Mouse (Mus musculus): ENCODE data around the gene Tac4. TPM values are rescaled to one million over a fixed set of nuclear protein-coding genes. Genes with fewer than 3 reads are reported as not detected.

The Tac4 gene
- 0.16 TPM in 1 of 2 replicates, not detected in the other for polyA plus RNA-seq (2015; fragmentation: Nextera tagmentation; extraction: Ambion mirVana)

DNA sequence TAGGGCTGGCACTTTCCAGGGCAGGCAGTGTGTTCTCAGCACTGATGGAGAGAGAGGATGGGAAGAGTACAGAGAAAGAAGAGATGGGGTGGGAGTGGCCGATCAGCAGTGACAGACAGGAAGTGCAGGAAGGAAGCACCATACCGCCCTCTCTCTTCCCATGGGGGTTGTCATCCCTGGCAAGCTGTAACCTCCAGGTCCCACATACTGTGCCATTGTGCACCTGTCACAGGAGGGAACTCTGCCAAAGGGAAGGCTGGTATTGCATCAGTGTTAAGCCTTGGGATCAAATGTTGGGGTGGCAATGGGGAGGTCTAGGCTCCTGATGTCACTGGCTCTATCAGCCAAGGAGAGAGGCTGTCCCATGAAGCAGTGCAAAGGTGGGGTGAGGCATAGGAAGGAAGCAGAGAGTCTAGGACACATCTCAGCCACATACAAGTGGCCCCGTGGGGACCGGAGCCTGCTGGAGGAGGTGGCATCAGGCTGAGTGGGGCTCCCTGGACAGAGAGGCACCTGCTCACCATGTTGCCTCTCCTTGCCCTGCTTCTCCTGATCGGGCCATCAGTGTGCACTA is at the start of gene Tac4:
Tac4 (plus strand) TSS at position 352 of the 574 bp plus-strand sequence.
- Histone ChIP-seq H3K4me2 (no peak within 1 kb of the TSS), H3K9ac (no peak within 1 kb of the TSS), H3K36me3 (no peaks in the 10 kb centered on the region), H3K9me3 (no peaks in the 10 kb centered on the region), H3K27ac (no peak within 1 kb of the TSS), H3K4me3 (no peak within 1 kb of the TSS), H3K27me3 (no peaks in the 10 kb centered on the region), H3K4me1 (peaks cover 21% of the 10 kb centered on the region)
- ATAC-seq (ENCODE audit: borderline replicate concordance, extremely low read depth, low FRiP score, low TSS enrichment), result no peak
- WGBS, result 56% methylated on average over 5 of the region's 5 CpGs

DNA sequence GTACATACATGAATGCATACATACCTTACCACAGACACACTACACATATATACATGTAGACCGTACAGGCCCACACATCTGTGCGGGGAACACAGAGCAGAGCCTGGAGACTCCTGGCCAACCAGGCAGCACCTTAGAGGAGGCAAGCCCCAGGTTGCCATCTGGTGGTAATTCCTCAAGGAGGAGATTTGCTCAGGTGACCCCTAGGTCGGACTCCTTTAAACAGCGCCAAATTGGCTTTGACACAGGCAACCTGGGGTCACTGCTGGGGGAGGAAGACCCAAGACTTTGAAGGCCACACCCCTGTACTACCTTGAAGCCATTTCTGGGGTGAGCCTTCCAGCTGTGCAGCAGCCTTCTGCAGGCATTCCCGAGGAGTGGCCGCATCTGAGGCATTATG is 47.7 kb upstream of the Tac4 start:
- Histone ChIP-seq H3K4me1 (peaks cover 34% of the 10 kb centered on the region), H3K4me2 (no peak overlapping the region), H3K9me3 (no peaks in the 10 kb centered on the region), H3K27ac (no peak overlapping the region), H3K36me3 (no peaks in the 10 kb centered on the region), H3K27me3 (peaks cover 1% of the 10 kb centered on the region; the same call in 1 of the 2 replicates), H3K4me3 (no peak overlapping the region), H3K9ac (no peak overlapping the region)
- WGBS, result 21% methylated on average over 6 of the region's 6 CpGs
- no peak for ATAC-seq (ENCODE audit: borderline replicate concordance, extremely low read depth, low FRiP score, low TSS enrichment)

DNA sequence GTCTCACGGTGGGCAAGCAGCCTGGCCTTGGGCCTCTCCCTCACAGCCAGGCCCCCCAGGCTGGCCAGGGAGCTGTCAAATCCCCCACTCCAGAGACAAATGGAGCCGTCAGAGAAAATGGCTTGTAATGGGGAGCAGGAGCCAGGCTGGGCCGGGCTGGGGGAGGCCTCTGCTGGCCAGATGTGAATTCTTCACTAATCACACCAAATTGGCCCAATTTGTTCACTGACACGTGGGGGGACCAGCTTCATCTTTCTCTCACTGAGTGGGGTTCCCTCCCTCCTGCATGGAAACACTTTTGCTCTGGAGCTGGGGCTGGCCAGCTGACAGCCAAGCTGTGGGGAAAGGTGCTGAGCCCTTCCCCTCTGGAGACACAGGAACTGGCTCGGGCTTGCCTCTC is 47.0 kb upstream of the Tac4 start:
- Histone ChIP-seq H3K9me3 (no peaks in the 10 kb centered on the region), H3K4me1 (peaks cover 34% of the 10 kb centered on the region), H3K9ac (no peak overlapping the region), H3K27me3 (peaks cover 3% of the 10 kb centered on the region; the same call in 1 of the 2 replicates), H3K4me2 (no peak overlapping the region), H3K36me3 (no peaks in the 10 kb centered on the region), H3K4me3 (no peak overlapping the region), H3K27ac (no peak overlapping the region)
- 12% methylated on average over 5 of the region's 5 CpGs for whole genome bisulfite sequencing
- ATAC-seq (ENCODE audit: borderline replicate concordance, extremely low read depth, low FRiP score, low TSS enrichment), result no peak

DNA sequence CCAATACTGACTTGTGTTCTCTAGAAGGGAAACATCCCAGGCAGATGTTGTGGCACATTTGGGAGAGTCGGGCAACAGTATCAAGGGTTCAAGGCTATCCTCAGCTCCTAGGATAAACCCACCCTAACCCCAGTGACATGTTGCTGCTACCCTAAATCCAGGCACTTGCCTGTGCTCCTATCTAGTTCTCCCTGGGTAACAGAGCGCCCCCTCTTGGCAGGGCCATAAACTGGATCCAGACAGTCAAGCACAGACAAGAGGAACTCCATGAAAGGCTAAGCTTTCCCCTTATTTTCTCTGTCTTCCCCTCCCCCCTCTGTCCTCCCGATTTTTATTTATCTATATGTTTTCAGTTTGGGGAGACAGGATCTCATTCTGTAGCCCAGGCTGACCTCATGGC is 45.1 kb upstream of the Tac4 start:
- WGBS, result 54% methylated on average over 3 of the region's 3 CpGs
- Histone ChIP-seq H3K4me1 (peaks cover 18% of the 10 kb centered on the region), H3K36me3 (no peaks in the 10 kb centered on the region), H3K9me3 (no peaks in the 10 kb centered on the region), H3K27ac (no peak overlapping the region), H3K9ac (no peak overlapping the region), H3K4me2 (no peak overlapping the region), H3K4me3 (no peak overlapping the region), H3K27me3 (peaks cover 3% of the 10 kb centered on the region; the same call in 1 of the 2 replicates)
- no peak for ATAC-seq (ENCODE audit: borderline replicate concordance, extremely low read depth, low FRiP score, low TSS enrichment)

DNA sequence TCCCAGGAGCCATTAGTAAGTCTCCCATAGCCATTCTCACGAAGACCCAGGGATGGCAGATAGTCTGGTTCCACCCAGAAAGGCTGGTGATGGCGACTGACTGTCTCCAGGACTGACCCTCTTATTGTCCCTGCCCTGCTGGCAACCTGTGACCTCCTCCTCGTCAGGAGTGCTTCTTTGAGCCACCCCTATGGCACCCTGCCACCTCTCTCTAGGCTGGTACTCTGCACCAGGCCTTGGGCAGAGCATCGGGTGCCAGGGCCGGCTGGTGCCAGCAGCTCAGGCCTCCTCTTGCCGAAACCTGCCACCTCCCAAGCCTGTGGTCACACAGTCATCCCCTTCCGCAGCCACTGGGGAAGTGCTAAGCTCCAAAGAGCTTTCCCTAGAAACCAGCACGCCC is 42.2 kb upstream of the Tac4 start:
- H3K27me3 ChIP-seq, result peaks cover 25% of the 10 kb centered on the region

DNA sequence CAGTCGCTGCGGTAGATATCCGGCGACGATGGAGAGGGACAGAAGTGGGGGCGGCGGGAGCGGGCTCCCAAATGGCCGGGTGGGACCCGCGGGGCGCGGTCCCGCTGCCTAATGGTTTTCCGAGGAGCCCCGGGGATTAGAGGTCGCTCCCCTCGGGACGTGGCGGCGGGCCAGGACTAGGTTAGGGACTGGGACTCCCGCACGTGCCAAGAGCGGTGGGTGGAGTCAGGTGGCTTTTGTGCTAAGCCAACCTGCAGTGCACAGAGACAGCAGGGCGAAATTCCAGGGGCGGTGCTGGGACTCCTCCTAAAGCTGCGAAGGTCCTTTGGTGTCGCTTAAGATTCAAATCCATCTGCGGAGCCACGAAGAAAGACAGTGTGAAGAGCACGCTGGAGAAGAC is 37.9 kb upstream of the Tac4 start:
- H3K27ac ChIP-seq, result peak overlapping the region; percentile 90
- WGBS, result under 1% methylated on average over 31 of the region's 31 CpGs

More for the DNA sequence above, 42.2 kb upstream of the Tac4 start:
- 74% methylated on average over 8 of the region's 8 CpGs for WGBS
- no peak overlapping the region for H3K4me2 ChIP-seq
- no peak overlapping the region for H3K4me3 ChIP-seq
- ATAC-seq (ENCODE audit: borderline replicate concordance, extremely low read depth, low FRiP score, low TSS enrichment), result no peak
- H3K9ac ChIP-seq, result no peak overlapping the region
- H3K4me1 ChIP-seq, result peaks cover 25% of the 10 kb centered on the region
- H3K36me3 ChIP-seq, result no peaks in the 10 kb centered on the region
- H3K27ac ChIP-seq, result no peak overlapping the region
- no peaks in the 10 kb centered on the region for H3K9me3 ChIP-seq

DNA sequence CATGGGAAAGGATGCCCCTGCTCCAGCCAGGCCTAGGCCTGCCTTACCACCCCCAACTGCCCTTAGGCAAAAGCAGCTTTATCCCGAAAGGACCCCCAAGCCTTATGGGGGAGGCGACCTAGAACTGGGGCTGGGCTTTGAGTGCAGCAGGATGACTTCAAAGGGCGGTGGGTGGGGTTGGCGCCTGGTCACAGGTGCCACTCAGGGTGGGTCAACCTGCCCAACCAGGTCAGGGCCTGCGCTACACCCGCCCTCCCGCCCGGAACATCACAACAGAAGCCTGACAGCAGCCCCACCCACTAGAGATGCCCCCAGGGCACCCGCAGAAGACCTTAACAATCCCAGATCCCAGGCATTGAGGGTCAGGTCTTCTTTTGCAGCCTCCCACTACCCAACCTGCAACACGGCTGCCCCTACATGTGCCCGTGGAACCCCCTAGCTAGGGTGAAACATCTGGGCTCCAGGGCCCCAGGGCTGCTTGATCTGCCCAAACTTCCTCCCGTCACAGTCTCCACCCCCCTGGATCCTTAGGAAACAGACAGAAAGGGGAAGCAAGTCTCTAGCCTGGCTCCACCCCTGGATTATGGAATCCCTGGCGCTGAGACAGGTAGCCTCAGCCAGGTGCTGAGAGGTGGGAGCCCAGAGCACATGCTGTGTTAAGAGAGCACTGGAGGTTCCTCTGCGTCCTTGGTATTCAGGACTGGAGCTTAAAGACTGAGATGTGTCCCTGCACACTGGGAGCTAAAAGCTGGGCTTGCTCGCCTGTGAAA is 37.0 kb upstream of the Tac4 start:
- 21% methylated on average over 15 of the region's 15 CpGs for WGBS
- H3K27ac ChIP-seq, result peak overlapping the region; percentile 90
- H3K9me3 ChIP-seq, result no peaks in the 10 kb centered on the region
- H3K4me2 ChIP-seq, result peak overlapping the region; percentile 64
- peaks cover 29% of the 10 kb centered on the region for H3K4me1 ChIP-seq
- ATAC-seq (ENCODE audit: borderline replicate concordance, extremely low read depth, low FRiP score, low TSS enrichment), result no peak
- H3K27me3 ChIP-seq, result peaks cover 33% of the 10 kb centered on the region
- no peaks in the 10 kb centered on the region for H3K36me3 ChIP-seq
- peak overlapping the region; percentile 30 for H3K4me3 ChIP-seq
- peak overlapping the region; percentile 10; the same call in 1 of the 2 replicates for H3K9ac ChIP-seq

More for the DNA sequence above, 37.9 kb upstream of the Tac4 start:
- H3K27me3 ChIP-seq, result peaks cover 35% of the 10 kb centered on the region
- peak overlapping the region; percentile 64 for H3K4me2 ChIP-seq
- H3K4me1 ChIP-seq, result peaks cover 29% of the 10 kb centered on the region
- ATAC-seq (ENCODE audit: borderline replicate concordance, extremely low read depth, low FRiP score, low TSS enrichment), result no peak
- no peaks in the 10 kb centered on the region for H3K36me3 ChIP-seq
- H3K9ac ChIP-seq, result peak overlapping the region; percentile 10; the same call in 1 of the 2 replicates
- peak overlapping the region; percentile 30 for H3K4me3 ChIP-seq
- no peaks in the 10 kb centered on the region for H3K9me3 ChIP-seq

DNA sequence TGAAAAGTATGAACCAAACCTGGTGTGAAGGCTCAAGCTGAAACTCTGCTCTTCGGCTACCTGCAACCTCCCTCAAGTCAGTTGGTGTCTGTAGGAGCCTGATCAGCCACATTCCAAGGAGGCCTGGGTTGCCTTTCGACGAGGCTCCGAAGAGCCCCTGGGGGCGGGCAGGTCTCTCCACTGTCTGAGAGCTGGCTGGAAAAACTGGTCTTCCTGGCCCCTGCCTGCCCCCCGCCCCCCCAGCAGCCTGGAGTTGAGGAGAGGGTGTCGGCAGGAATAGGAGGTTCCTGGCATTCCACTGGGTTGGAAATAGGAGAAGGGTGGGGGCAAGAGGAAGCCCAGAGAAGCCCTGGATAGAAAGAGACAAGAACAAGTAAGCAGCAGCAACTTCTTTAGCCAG is 35.9 kb upstream of the Tac4 start:
- H3K4me2 ChIP-seq, result peak overlapping the region; percentile 64
- peak; percentile 66 for ATAC-seq (ENCODE audit: borderline replicate concordance, extremely low read depth, low FRiP score, low TSS enrichment)
- H3K9ac ChIP-seq, result no peak overlapping the region; the same call in 1 of the 2 replicates
- H3K4me1 ChIP-seq, result peaks cover 29% of the 10 kb centered on the region
- no peaks in the 10 kb centered on the region for H3K36me3 ChIP-seq
- peak overlapping the region; percentile 30 for H3K4me3 ChIP-seq
- WGBS, result 17% methylated on average over 7 of the region's 7 CpGs
- no peaks in the 10 kb centered on the region for H3K9me3 ChIP-seq
- peaks cover 33% of the 10 kb centered on the region for H3K27me3 ChIP-seq
- H3K27ac ChIP-seq, result peak overlapping the region; percentile 90

DNA sequence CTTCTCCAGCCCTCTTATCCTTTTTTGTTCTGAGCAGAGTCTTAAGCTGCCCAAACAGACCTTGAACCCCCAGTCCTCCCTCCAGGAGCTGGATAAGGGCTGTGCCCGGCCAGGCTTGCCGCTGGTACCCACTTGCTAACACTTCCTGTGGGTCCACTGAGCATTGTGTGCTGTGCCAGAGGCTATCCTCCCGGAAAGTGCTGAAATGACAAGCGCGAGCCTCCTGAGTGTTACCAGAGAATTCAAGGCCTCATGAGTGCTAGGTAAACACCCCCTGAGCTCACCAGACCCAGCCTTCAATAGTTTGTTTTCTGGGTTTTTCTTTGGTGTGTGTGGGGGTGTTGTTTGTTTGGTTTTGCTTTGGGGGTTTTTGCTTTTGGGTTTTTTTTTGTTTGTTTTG is 33.9 kb upstream of the Tac4 start:
- peak overlapping the region; percentile 52 for H3K27ac ChIP-seq
- H3K9me3 ChIP-seq, result no peaks in the 10 kb centered on the region
- 39% methylated on average over 5 of the region's 5 CpGs for WGBS
- no peak overlapping the region for H3K4me3 ChIP-seq
- peaks cover 33% of the 10 kb centered on the region for H3K4me1 ChIP-seq
- H3K4me2 ChIP-seq, result no peak overlapping the region
- ATAC-seq (ENCODE audit: borderline replicate concordance, extremely low read depth, low FRiP score, low TSS enrichment), result no peak
- H3K9ac ChIP-seq, result no peak overlapping the region
- H3K36me3 ChIP-seq, result no peaks in the 10 kb centered on the region
- H3K27me3 ChIP-seq, result peaks cover 27% of the 10 kb centered on the region

DNA sequence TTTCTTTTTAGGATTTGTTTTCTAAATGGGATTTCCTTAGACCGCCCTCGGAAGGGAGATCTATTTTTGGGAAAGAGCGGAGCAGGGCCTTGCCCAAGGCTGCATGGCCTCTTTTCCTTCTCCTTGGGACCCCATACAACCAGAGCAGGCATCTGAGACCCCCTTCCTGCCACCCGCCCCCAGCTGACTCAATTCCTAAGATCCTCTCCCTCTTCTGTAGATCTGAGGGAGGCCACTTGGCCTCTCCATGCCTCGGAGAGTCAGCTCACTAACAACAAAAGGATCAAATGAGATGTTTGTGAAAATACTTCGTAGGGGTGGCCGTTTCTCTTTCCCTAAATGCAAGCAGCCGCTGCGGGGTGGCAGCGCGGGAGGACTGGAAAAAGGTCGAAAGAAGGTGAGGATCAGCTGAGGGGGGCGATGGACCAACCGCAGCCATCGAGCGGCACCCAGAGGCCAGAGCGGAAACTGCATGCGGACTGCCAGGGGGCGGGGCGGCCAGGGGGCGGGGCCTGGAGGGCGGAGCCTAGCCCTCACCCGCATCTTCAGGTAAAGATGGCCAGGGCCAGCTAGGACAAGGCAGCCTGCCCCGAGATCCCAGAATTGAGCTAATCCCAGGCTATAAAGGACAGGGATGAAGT is 29.5 kb upstream of the Tac4 start:
- H3K27me3 ChIP-seq, result no peaks in the 10 kb centered on the region

DNA sequence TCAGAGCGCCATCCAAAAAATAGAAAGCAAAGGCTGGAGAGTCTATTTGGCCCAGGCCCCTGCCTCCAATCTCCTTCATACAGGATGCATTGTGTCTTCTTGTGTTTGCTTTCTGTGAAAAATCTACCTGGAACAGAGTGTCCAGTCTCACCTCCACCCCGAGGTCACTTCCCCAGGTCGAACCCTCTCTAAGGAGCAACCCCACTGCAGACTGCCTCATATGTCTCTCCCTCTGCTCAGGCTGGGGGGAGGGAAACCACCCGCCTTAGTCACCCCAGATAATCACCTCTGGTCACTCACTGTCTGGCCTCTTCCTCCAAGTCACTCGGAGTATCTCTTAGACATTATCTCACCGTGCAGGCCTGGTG is 29.0 kb upstream of the Tac4 start:
- Histone ChIP-seq H3K4me2 (peak overlapping the region; percentile 45), H3K9me3 (no peaks in the 10 kb centered on the region), H3K4me3 (0 out of 2 replicates have a peak overlapping the region, but pooled peaks have one; percentile 10), H3K27me3 (no peaks in the 10 kb centered on the region), H3K4me1 (peaks cover 6% of the 10 kb centered on the region), H3K27ac (no peak overlapping the region), H3K9ac (no peak overlapping the region), H3K36me3 (no peaks in the 10 kb centered on the region)
- ATAC-seq (ENCODE audit: borderline replicate concordance, extremely low read depth, low FRiP score, low TSS enrichment), result peak; percentile 25; the same call in 1 of the 2 replicates
- WGBS, result 27% methylated on average over 6 of the region's 6 CpGs

More for the DNA sequence above, 29.5 kb upstream of the Tac4 start:
- peak; percentile 58; the same call in 1 of the 2 replicates for ATAC-seq (ENCODE audit: borderline replicate concordance, extremely low read depth, low FRiP score, low TSS enrichment)
- Histone ChIP-seq H3K27ac (no peak overlapping the region), H3K9ac (no peak overlapping the region), H3K4me2 (peak overlapping the region; percentile 45), H3K36me3 (no peaks in the 10 kb centered on the region), H3K9me3 (no peaks in the 10 kb centered on the region), H3K4me3 (peak overlapping the region; percentile 10; the same call in 1 of the 2 replicates), H3K4me1 (peaks cover 5% of the 10 kb centered on the region)
- WGBS, result 10% methylated on average over 24 of the region's 24 CpGs

DNA sequence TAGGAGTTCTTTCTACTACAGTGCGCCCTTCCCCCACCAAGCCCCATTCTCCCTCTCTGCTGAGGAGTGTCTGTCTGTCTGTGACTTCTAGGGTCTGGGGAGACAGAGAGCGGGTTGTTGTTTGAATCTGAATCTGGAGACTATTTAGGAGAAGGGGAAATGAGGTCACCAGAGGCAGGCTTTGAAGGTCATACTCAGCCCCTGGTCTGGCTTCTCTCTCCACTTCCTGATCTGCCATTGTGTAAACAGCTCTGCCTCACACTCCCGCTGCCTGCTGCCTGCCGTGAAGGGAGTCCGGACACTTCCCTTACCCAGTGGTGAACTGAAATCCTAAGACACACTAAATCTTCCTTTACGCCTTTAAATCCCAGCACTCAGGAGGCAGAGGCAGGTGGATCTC is 22.9 kb upstream of the Tac4 start:
- Histone ChIP-seq H3K4me1 (peaks cover 15% of the 10 kb centered on the region), H3K27ac (peak overlapping the region; percentile 66; the same call in 1 of the 2 replicates), H3K27me3 (no peaks in the 10 kb centered on the region), H3K36me3 (no peaks in the 10 kb centered on the region), H3K4me2 (no peak overlapping the region), H3K9ac (no peak overlapping the region), H3K4me3 (no peak overlapping the region), H3K9me3 (no peaks in the 10 kb centered on the region)
- no peak for ATAC-seq (ENCODE audit: borderline replicate concordance, extremely low read depth, low FRiP score, low TSS enrichment)
- WGBS, result 39% methylated on average over 6 of the region's 6 CpGs

All from lung, embryonic 15.5 days (tissue).